Mouse (Mus musculus): Measurements from ENCODE around the gene Rarb. TPM values are rescaled to one million over a fixed set of nuclear protein-coding genes. Genes with fewer than 3 reads are reported as not detected.

Rarb gene
- total RNA-seq, 2 experiments from 2014 or later = 13.2 to 16.2 TPM

- DNase-seq = no peak
Measured at GRCm38 (mm10) chr14:16735331-16736012, 83.5 kb downstream of the Rarb start.

- DNase-seq = no peak
Measured at GRCm38 (mm10) chr14:16733595-16734298, 85.2 kb downstream of the Rarb start.

- DNase-seq = no peak
Measured at GRCm38 (mm10) chr14:16732054-16732453, 86.9 kb downstream of the Rarb start.

GRCm38 (mm10) chr14:16728175-16728838 is 90.6 kb downstream of the Rarb start:
- no peak for DNase-seq

- no peak for DNase-seq
Measured at GRCm38 (mm10) chr14:16723991-16724390, 95.0 kb downstream of the Rarb start.

- DNase-seq = no peak
Measured at GRCm38 (mm10) chr14:16717821-16718220, 101.1 kb downstream of the Rarb start.

GRCm38 (mm10) chr14:16714344-16714955 is 104.5 kb downstream of the Rarb start:
- peak in 1 of 2 experiments; percentile 9 for DNase-seq

- no peak for DNase-seq
Measured at GRCm38 (mm10) chr14:16713773-16714172, 105.2 kb downstream of the Rarb start.

- no peak for DNase-seq
Measured at GRCm38 (mm10) chr14:16699228-16699627, 119.7 kb downstream of the Rarb start.

GRCm38 (mm10) chr14:16695453-16696120 is 123.4 kb downstream of the Rarb start:
- DNase-seq = peak; percentile 17 to 60

- no peak for DNase-seq
Measured at GRCm38 (mm10) chr14:16678335-16678734, 140.6 kb downstream of the Rarb start.

GRCm38 (mm10) chr14:16677081-16677480 is 141.9 kb downstream of the Rarb start:
- DNase-seq = no peak

GRCm38 (mm10) chr14:16670571-16670970 is 148.4 kb downstream of the Rarb start:
- no peak for DNase-seq

GRCm38 (mm10) chr14:16639153-16639943 is 179.6 kb downstream of the Rarb start:
- DNase-seq = no peak

GRCm38 (mm10) chr14:16613975-16614374 is 205.0 kb downstream of the Rarb start:
- no peak for DNase-seq

GRCm38 (mm10) chr14:16605480-16605879 is 213.5 kb downstream of the Rarb start:
- no peak for DNase-seq

GRCm38 (mm10) chr14:16604469-16605064 is 214.4 kb downstream of the Rarb start:
- DNase-seq = no peak

GRCm38 (mm10) chr14:16603040-16603590 is 215.8 kb downstream of the Rarb start:
- DNase-seq = peak in 1 of 2 experiments; percentile 11

- peak; percentile 58 to 65 for DNase-seq
Measured at GRCm38 (mm10) chr14:16599224-16599623, 219.7 kb downstream of the Rarb start.

- peak; percentile 57 to 68 for DNase-seq
Measured at GRCm38 (mm10) chr14:16598074-16598501, 220.9 kb downstream of the Rarb start.

All from heart, adult 18-20 months (tissue).